Mouse (Mus musculus): ENCODE measurements around the gene Chd6.

The Chd6 gene

DNA sequence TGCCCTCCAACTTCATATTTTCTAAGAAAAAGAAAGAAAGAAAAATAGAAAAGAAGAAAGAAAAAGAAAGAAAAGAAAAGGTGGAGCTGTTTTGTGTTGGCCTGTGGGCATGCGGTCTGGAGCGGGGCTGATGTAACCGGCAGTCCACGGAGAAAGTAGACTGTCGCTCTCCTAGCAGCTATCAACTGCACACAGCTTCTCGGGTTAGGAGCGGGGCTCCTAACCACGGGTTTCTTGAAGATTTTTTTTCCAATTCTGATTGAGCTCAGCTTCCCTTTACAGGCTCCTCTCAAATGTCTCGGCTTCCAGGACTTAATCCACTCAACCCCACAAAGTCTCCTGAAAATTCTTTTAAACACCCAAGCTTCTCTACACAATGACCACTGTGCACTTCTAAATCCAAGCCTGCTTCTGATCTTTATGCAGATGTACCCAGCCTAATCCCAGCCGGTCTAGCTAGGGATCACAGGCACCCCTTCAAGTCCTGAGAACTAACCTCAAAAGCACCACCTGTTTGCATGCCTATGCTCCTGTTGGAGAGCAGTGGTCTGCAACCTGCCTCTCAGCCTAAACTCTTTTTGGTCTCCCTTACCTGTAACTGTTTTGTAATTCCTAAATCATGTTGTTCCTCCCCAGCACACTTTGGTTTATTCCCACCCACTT lies 42.6 kb downstream of the Chd6 start:
- DNase-seq: no peak

DNA sequence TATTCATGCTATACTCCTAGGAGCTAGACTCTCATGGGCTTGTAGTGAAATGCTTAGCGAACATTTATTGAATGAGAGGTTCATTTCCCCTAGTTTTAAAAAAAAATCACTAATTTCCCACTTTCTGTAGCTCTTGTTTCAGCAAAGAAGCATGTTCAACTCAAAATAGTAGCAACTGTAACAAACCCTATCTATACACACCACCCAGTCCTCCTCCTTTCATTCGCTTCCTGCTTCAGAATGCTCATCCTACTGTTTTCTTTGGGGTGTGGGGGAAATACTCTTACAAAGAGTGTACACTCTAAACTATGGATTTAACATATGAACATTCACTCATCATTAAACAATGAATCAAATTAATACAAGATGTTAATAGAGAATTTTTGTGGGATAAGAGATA lies 43.3 kb downstream of the Chd6 start:
- DNase-seq: no peak

DNA sequence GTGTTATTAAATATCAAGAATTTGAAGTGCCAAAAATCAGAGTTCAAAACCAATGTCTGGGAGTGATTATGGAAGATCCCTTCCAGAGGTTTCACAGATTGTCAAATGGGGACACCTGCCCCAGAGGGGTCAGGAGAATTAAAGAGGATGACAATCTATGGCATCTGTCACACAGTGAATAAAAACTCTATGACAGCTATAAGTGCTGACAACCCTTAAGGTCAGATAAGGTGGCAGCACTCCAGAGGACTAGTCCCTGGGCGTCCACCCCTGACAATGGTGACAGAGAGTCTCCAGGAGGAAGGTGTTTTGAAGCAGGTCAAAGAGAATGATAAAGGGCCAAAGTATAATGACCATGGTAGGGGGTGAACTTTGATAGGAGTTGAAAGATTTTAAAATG lies 44.0 kb downstream of the Chd6 start:
- no peak for DNase-seq

DNA sequence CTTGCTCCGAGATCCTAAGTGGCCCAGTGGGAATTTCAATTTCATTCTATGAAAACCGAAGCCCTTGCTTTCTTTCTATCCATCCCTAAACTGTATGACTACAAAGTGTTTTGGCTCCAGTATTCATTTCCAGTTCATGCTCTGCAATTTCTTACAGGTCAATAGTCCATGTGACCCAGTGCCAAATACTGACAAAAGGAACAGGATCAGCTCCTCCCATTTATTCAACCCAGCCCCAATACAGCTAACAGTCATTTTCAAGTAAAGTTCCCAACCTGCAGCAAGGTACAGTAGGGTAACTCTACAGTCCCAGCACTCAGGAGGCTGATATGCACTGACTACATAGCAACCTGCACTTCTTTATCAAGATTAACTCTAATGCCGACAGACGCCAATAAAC lies 50.0 kb downstream of the Chd6 start:
- DNase-seq: no peak

DNA sequence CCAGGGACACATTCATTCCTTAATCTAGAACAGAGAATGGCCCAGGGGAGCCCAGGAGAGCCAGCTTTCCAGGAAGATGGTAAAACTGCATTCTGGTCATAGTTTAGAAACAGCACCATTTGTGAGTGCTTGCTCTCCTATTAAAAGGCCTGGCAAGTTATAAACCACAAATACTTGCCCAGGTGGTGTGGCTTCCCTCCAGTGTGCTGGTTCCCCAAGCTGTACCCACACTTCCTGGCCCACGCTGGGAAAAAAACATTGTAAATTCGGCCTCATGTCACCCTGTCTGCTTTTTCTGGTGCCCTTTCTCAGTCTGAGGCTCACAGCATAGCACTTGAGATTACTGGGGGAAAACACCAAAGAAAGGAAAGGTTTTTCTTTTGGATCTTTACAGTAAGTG lies 55.1 kb downstream of the Chd6 start:
- DNase-seq: no peak

DNA sequence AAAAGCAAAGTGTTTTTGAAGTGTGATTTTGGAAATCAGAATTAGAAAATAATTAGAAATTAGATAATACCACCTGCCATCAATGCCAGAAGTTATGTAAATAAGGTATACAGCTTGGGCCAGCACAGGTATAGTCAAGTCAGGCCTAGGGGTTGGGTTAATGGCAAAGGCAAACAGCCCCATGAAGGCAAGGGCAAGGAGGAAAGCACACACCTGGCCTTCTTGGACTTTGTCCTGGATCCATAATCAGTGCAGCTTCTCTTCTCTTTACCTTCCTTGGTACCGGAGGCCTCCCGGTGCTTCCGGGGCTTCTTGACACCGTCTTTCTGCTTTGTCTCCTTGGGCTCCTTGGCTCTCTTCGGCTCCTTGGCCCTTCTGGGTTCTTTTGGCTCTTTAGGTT lies 56.7 kb downstream of the Chd6 start:
- DNase-seq: no peak

DNA sequence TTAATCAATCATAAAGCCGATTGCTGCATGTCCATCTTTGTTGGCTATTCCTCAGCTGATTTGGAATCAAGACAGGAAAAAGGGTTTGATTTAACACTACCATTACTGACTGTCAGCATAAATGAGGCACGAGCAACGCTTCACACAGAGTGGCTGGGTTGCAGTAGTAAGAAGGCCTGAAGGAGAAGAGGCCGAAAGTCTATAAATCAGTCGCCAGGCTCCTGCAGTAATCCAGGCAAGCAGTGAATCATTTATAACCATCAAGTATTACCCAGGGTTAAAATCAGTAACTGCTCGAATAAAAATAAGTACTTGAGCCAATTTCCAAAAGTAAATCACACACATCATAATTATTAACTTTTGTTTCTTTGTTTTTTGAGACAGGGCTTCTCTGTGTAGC lies 59.4 kb downstream of the Chd6 start:
- no peak for DNase-seq

GRCm38 (mm10) chr2:161044492-161045201 lies 64.2 kb downstream of the Chd6 start:
- no peak for DNase-seq

GRCm38 (mm10) chr2:161042874-161043273 lies 66.0 kb downstream of the Chd6 start:
- no peak for DNase-seq

DNA sequence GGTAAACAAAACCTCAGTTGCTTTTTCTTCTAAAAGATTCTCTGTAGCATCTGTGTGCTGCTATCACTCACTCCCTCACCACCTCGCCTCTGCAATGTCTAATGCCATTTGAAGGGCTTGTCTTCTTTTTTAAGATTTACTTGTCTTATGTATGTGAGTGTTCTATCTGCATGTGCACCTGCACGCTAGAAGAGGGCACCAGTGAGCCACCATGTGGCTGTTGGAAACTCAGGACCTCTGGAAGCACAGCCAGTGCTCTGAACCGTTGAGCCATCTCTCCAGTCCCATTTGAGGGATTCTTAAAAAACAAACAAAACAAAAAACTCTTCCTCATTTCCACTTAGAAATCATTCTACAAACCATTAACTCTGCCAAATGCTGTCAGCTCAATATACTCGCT lies 68.1 kb downstream of the Chd6 start:
- DNase-seq: no peak

GRCm38 (mm10) chr2:161037766-161038165 lies 71.1 kb downstream of the Chd6 start:
- DNase-seq: no peak

DNA sequence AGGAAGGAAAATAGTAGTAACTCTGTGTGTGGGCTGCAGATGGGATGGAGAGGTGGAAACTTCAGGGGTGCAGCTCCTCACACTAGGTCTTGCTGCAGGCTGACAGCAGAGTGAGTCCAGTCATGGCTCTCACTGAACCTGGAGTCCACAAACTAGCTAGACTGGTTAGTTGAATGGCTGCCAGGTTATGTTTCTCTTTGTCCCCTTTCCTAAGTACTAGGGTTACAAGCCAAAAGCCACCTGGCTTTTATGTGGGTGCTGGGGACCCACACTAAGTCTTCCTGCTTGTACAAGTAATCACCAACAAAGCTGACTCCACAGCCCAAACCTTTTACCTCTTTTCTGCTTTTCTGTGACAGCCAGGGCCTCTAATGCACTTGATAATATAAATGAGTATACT lies 75.7 kb downstream of the Chd6 start:
- no peak for DNase-seq

GRCm38 (mm10) chr2:161032394-161032793 lies 76.5 kb downstream of the Chd6 start:
- no peak for DNase-seq

GRCm38 (mm10) chr2:161024606-161025005 lies 84.3 kb downstream of the Chd6 start:
- DNase-seq: no peak

DNA sequence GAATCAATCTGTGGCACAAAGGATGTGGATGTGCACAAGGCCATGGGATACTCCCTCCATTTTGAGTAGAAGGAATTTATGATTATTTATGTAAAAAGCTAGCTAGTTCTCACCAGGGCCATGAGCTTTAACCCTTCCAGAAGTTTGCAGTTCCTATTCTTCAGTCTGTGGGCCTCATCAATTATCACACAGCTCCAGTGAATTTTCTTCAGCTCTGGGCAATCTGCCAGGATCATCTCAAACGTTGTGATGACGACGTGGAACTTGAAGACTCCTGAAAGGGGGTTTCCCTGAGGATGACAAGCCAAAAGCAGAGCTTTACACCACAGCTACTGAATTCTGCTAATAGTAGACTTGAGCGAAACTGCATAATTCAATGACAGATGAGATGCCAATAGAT lies 91.0 kb downstream of the Chd6 start:
- no peak for DNase-seq

DNA sequence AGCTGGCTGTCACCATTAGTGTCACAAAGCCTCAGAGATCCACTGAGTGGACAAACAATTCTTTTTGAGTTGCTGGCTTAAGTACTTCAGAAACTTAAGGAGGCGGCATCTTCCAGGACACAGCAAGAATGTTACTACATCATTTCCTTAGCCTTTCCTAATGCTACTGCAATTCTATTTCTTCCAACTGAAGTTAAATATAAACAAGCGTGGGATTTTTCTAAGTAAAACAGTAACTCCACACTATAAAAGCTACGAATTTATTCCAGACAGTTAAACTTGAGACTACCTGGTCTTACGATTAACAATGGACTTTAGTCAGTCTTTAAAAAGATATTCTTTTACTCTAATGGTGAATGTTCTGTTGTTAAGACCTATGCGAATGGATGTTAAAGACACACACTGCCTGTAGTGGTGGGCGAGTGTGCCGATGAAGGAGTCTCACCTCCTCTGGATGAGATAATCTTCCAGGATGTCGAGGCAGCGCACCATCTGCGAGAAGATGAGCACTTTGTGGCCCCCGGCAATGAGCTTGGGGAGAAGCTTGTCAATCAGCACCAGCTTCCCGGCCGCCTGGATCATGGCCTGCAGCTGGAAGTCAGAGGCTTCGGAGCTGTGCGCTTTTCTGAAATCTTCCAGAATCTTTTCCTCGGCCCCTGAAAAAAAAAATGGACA lies 96.2 kb downstream of the Chd6 start:
- no peak for DNase-seq

GRCm38 (mm10) chr2:161004338-161004737 lies 104.5 kb downstream of the Chd6 start:
- DNase-seq: no peak

- no peak for DNase-seq
Measured at GRCm38 (mm10) chr2:160996987-160997763, 111.7 kb downstream of the Chd6 start.

GRCm38 (mm10) chr2:160994181-160994580 lies 114.7 kb downstream of the Chd6 start:
- no peak for DNase-seq

GRCm38 (mm10) chr2:160992465-160992864 lies 116.4 kb downstream of the Chd6 start:
- no peak for DNase-seq

GRCm38 (mm10) chr2:160990339-160991070 lies 118.4 kb downstream of the Chd6 start:
- DNase-seq: no peak

- DNase-seq: no peak
Measured at GRCm38 (mm10) chr2:160987503-160987902, 121.4 kb downstream of the Chd6 start.

- no peak for DNase-seq
Measured at GRCm38 (mm10) chr2:160982636-160983035, 126.2 kb downstream of the Chd6 start.

Measured in thymus, postnatal 25 days (tissue).